Mouse (Mus musculus): ENCODE results near the gene Osbpl7.

Gene Osbpl7

GRCm38 (mm10) chr11:97040301-97041021 lies 10.0 kb upstream of the Osbpl7 start:
- DNase-seq (ENCODE audit: low spot score): no peak

- DNase-seq (ENCODE audit: low spot score): peak; percentile 97
Observed at GRCm38 (mm10) chr11:97041022-97041899, 9.2 kb upstream of the Osbpl7 start, which contains the start of the genes Lrrc46 and Mrpl10. Gene Lrrc46, minus strand, starts transcription at chr11:97041407. Gene Mrpl10, plus strand, starts transcription at chr11:97041560.

- no peak for DNase-seq (ENCODE audit: low spot score)
Observed at GRCm38 (mm10) chr11:97044902-97045301, 5.5 kb upstream of the Osbpl7 start.

- no peak for DNase-seq (ENCODE audit: low spot score)
Observed at GRCm38 (mm10) chr11:97045861-97046260, 4.6 kb upstream of the Osbpl7 start.

GRCm38 (mm10) chr11:97048090-97048650 lies 2.3 kb upstream of the Osbpl7 start:
- DNase-seq (ENCODE audit: low spot score): no peak

GRCm38 (mm10) chr11:97049492-97050085 lies 839 bp upstream of the Osbpl7 start:
- no peak for DNase-seq (ENCODE audit: low spot score)

- no peak for DNase-seq (ENCODE audit: low spot score)
Observed at GRCm38 (mm10) chr11:97050944-97051586, 637 bp downstream of the Osbpl7 start.

GRCm38 (mm10) chr11:97052219-97052646 lies 1.8 kb downstream of the Osbpl7 start:
- no peak for DNase-seq (ENCODE audit: low spot score)

GRCm38 (mm10) chr11:97063274-97063920 lies 13.0 kb downstream of the Osbpl7 start:
- no peak for DNase-seq (ENCODE audit: low spot score)

- DNase-seq (ENCODE audit: low spot score): no peak
Observed at GRCm38 (mm10) chr11:97063921-97064295, 13.5 kb downstream of the Osbpl7 start.

GRCm38 (mm10) chr11:97065538-97066295 lies 15.3 kb downstream of the Osbpl7 start:
- DNase-seq (ENCODE audit: low spot score): no peak

GRCm38 (mm10) chr11:97066656-97067360 lies 16.4 kb downstream of the Osbpl7 start:
- peak; percentile 39 for DNase-seq (ENCODE audit: low spot score)

- DNase-seq (ENCODE audit: low spot score): no peak
Observed at GRCm38 (mm10) chr11:97069333-97069732, 18.9 kb downstream of the Osbpl7 start.

- DNase-seq (ENCODE audit: low spot score): no peak
Observed at GRCm38 (mm10) chr11:97069770-97070169, 19.3 kb downstream of the Osbpl7 start.

- no peak for DNase-seq (ENCODE audit: low spot score)
Observed at GRCm38 (mm10) chr11:97071129-97071528, 20.7 kb downstream of the Osbpl7 start.

- DNase-seq (ENCODE audit: low spot score): peak; percentile 53
Observed at GRCm38 (mm10) chr11:97072533-97072932, 22.1 kb downstream of the Osbpl7 start.

- no peak for DNase-seq (ENCODE audit: low spot score)
Observed at GRCm38 (mm10) chr11:97074235-97074634, 23.8 kb downstream of the Osbpl7 start.

- DNase-seq (ENCODE audit: low spot score): peak; percentile 77
Observed at GRCm38 (mm10) chr11:97078751-97079150, 28.3 kb downstream of the Osbpl7 start.

- DNase-seq (ENCODE audit: low spot score): no peak
Observed at GRCm38 (mm10) chr11:97080291-97080690, 29.9 kb downstream of the Osbpl7 start.

GRCm38 (mm10) chr11:97082977-97083376 lies 32.5 kb downstream of the Osbpl7 start:
- DNase-seq (ENCODE audit: low spot score): peak; percentile 41

Measured in embryo, embryonic 10 days (tissue).